Mouse (Mus musculus) mouse trophoblast stem cell (cell line): Measurements from ENCODE around the gene Nexn.
"Not testable (repeated sequence)": the region's sequence is repeated elsewhere in the genome, so short reads cannot be mapped to it uniquely, and the experiment has no call there.

Experiments
- in situ Hi-C, 2 experiments: fragments of 300-500 bp; cut with MseI, MboI; formaldehyde crosslinking; loops; 2 replicates in 1 of 2; 3 replicates in 1 of 2; pipeline ENCODE4 v1.15.1; 2025

Gene Nexn

DNA sequence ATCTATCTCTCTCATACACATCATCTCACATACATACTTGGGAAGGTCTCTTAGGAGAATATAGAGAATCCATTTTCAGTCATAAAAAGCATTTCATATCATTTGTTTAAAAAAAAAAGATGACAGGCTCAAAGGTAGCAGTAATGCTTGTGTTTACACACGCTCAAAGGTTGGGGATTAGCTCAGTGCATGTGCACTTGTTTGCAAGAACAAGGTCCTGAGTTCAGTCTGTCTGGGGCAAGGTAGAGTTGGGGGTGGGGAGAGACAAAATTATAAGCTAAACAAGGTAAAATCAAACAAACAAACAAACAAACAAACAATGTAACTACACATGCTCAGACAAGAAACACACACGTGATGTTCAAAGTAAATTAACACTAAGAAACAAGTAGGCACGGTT lies 65.0 kb downstream of the Nexn start:
- in situ Hi-C loops, result loop anchor here in 1 of 2 experiments (10.0 kb wide), 1 partner anchor 86 kb away; no protein-coding TSS in a partner anchor

DNA sequence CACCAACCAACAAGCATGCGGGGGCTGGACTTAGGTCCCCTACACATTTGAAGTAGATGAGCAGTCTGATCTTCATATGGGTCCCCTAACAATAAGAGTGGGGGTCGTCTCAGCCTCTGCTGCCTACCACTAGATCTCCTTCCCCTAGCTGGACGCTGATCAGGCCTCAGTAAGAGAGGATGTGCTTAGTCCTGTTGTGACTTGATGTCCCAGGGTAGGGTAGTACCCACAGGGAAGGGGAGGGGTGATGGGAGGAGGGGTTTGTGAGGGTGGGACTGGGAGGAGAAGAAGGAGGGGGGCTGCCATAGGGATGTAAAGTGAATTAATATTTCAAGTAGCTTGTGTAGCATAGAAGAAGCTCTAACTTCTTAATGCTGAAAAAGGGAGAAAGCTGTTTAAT lies 67.0 kb downstream of the Nexn start:
- in situ Hi-C loops, result no loop called here

DNA sequence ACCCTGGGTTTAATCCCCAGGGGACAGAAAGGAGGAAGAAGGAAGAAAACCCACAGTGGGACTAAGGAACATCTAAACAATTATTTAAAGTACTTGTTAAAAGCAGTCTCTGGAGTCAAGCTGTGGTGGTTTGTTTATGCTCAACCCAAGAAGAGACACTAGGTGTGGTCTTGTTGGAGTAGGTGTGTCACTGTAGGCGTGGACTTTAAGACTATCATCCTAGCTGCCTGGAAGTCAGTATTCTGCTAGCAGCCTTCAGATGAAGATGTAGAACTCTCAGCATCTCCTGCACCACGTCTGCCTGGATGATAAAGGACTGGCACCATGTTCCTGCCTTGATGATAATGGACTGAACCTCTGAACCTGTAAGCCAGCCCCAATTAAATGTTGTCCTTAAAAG lies 68.9 kb downstream of the Nexn start:
- in situ Hi-C loops, result not testable (repeated sequence)

DNA sequence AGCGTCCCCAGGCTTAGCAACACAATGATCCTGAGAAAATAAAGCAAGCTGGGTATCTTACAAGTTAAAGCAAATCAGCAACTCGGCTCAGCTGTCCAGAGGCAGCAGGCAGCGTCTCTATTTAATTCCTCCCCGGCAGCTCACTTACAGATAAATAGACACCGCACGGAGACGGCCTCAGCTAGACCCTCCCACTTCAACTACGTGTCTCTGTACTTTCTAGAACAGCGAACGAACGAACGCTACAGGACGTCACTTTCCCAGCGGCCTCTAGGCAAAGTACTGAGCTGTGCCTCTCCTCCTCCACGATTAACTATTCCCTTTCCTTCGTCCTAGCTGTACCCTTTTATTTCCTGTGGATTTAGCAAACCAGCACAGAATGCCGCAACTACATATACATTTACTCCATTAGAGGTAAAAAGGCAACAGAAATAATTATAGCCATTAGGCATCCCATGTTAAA lies 72.5 kb downstream of the Nexn start:
- in situ Hi-C loops, result no loop called here

DNA sequence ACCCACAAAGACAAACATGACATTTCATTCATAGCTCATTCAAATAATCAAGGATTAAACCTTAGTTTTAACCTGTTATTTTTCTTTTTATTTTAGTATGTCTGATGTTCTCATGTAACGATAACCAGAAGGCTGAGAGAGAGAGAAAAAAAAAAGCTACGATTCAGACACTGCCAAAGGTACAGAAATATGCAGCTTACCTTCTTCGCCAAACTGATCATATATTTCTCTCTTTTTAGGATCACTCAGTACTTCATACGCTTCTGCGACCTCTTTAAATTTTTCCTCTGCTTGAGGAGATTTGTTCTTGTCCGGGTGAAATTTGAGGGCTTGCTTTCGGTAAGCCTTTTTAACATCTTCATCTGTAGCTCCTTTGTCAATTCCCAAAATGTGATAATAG lies 73.0 kb downstream of the Nexn start:
- in situ Hi-C loops, result no loop called here

DNA sequence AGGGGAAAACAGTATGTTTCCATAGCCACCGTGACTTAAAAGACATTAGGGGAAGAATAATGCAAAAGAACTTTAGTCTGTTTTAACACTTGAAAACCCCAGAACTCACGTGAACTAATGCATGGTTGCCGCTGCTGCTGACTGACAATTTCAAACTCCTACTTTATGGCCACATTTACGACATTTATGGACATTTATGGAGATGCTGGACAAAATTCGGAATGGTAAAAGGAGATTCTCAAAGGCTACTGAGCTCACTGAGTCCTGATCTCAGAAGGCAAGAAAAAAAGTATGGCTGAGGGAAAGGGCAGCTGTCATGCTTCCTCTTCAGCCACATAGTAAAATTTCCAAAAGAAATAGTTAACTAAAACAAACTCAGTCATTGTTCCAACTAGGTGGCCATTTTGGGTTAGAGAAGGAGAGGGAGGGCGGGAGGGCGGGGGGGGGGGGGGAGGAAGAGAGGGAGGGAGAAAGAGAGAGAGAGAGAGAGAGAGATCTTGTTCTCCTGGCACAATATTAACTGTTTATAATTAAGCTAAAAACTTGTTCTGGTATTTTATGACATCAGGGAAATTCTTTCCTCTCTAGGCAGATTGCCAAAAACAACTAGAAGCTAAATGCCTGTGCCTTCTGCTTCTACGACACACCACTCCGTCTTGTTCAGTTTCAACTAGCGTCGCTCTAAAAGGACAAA lies 73.8 kb downstream of the Nexn start:
- in situ Hi-C loops, result no loop called here

DNA sequence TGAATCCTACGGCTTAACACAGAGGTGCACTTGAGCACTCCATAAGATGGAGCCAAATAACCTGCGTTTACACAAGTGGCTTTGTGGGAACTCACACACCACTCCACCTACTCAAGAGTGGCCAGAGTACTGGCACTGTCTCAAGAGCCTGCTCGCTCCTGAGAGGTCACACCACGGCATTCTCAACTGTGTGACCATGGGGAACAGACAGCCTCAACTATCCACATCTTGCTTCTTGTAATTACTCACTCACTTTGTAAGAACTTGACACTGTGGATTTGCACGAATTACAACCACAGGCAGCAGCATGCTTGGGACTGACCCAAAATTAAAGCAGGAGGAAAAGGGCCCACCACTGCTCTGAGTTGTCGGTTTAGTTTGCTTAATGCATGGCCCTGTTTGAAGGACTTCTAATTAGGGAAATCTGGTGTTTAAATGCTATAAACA lies 74.3 kb downstream of the Nexn start:
- in situ Hi-C loops, result no loop called here

DNA sequence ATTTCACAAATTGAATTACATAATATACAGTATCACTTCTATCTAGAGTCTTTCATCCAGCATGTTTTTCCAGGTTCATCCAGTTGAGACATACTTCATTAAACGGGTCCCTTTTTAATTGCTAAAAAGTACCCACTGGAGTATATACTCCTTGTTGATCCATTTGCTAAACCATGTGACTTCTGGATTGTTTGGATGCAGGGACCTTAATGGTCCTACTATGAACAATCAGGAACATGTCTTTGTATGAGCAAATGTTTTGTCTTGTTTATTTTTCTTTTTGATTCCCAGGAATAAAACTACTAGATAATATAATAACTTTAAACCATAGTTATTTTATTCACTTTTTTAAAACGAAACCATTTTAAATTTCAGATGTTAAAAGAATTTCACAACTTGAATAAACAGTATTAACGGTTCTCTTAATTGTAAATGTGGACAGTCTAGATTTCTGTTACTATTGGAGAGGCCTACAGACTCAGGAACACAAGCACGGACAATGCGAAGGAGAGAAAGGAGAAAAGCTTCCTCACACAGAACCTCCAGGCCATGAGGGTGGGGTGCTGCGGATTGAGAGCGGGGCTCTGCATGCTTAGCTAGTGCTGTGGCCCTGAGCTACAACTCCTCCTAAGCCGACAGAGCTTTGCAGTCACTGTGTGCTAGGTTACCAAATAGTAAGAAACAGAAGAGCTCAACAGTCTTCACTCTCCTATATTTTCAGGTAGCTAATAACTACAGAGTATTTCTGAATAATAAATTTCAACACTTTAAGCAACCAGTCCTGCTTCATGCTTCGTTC lies 75.3 kb downstream of the Nexn start:
- in situ Hi-C loops, result no loop called here

DNA sequence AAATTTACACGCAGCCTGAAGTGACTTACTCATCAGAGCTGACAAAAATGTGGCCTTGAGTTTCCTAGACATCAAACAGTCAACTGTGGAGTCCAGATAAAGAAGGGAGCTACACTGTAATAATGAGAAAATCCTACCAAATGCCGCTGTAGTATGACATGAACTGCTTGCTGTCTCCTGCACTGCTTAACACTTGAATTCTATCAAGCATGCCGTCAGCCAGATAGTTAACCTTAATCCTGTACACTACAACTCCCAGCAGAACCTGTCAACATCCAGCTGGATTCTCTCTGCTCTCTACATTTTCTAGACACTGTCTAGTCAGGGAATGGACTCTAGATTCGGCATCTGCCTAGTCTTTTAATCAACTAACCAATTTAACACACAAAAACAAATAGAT lies 76.8 kb downstream of the Nexn start:
- in situ Hi-C loops, result no loop called here
